ENCODE assay signal across 8 mouse cellular contexts in genomic region chr2:30695771-30696456, GRCm38 (mm10).
DNase-seq lines count a peak whose midpoint lies in the region; ATAC-seq lines count a peak whose summit lies in the region.

No protein-coding gene starts in this region.

- no peaks in the 10 kb centered on the region for H3K9me3 ChIP-seq in heart, embryonic 10.5 days
- no peaks in the 10 kb centered on the region for H3K9me3 ChIP-seq in forebrain, embryonic 11.5 days (ENCODE audit: control insufficient read depth, low read length)
- no peaks in the 10 kb centered on the region for H3K9me3 ChIP-seq in hindbrain, embryonic 16.5 days (ENCODE audit: control insufficient read depth, low read length)
- no peaks in the 10 kb centered on the region for H3K9me3 ChIP-seq in midbrain, embryonic 13.5 days

- no peak overlapping the region for H3K4me2 ChIP-seq in forebrain, embryonic 11.5 days (ENCODE audit: low read depth, low read length, severe bottlenecking)
- no peak overlapping the region for H3K4me2 ChIP-seq in hindbrain, embryonic 16.5 days (ENCODE audit: low read length)
- no peak overlapping the region for H3K4me2 ChIP-seq in midbrain, embryonic 13.5 days (replicated peaks)

- H3K4me3 ChIP-seq in heart, embryonic 10.5 days: no peak overlapping the region
- no peak overlapping the region for H3K4me3 ChIP-seq in forebrain, embryonic 11.5 days (ENCODE audit: low read depth, low read length)
- H3K4me3 ChIP-seq in hindbrain, embryonic 16.5 days (ENCODE audit: low read length): no peak overlapping the region
- H3K4me3 ChIP-seq in midbrain, embryonic 13.5 days (replicated peaks): no peak overlapping the region

- peaks cover 88% of the 10 kb centered on the region for H3K4me1 ChIP-seq in heart, embryonic 10.5 days
- H3K4me1 ChIP-seq in forebrain, embryonic 11.5 days (replicated peaks; ENCODE audit: control insufficient read depth, insufficient read depth, low read length): peaks cover 29% of the 10 kb centered on the region
- H3K4me1 ChIP-seq in hindbrain, embryonic 16.5 days (ENCODE audit: control insufficient read depth, insufficient read depth, low read depth, low read length): peaks cover 48% of the 10 kb centered on the region
- H3K4me1 ChIP-seq in midbrain, embryonic 13.5 days (replicated peaks): peaks cover 80% of the 10 kb centered on the region

- H3K9ac ChIP-seq in forebrain, embryonic 11.5 days (ENCODE audit: low read length): peak overlapping the region; percentile 29
- peak overlapping the region; percentile 1 for H3K9ac ChIP-seq in hindbrain, embryonic 16.5 days (ENCODE audit: low read depth, low read length)
- H3K9ac ChIP-seq in midbrain, embryonic 13.5 days (replicated peaks): no peak overlapping the region; the same call in 1 of the 2 replicates

- 19% methylated on average over 11 of the region's 11 CpGs for WGBS in heart, embryonic 10.5 days
- WGBS in forebrain, embryonic 11.5 days: 70% methylated on average over 11 of the region's 11 CpGs
- WGBS in hindbrain, embryonic 16.5 days: 51% methylated on average over 11 of the region's 11 CpGs
- 60% methylated on average over 11 of the region's 11 CpGs for WGBS in midbrain, embryonic 13.5 days

- peak overlapping the region; percentile 88 for H3K27ac ChIP-seq in heart, embryonic 10.5 days
- peak overlapping the region; percentile 59 for H3K27ac ChIP-seq in forebrain, embryonic 11.5 days (ENCODE audit: low read depth, low read length)
- peak overlapping the region; percentile 99 for H3K27ac ChIP-seq in hindbrain, embryonic 16.5 days (ENCODE audit: low read depth, low read length)
- peak overlapping the region; percentile 100 for H3K27ac ChIP-seq in midbrain, embryonic 13.5 days

- DNase-seq in heart, embryonic 10.5 days (ENCODE audit: low spot score): no peak
- DNase-seq in heart, postnatal 36 days: no peak
- DNase-seq in forebrain, embryonic 11.5 days (ENCODE audit: low spot score): no peak
- no peak for DNase-seq in left cerebral cortex, postnatal 25 days (ENCODE audit: low spot score in 2 of 2)
- no peak for DNase-seq in spleen, postnatal 36 days (ENCODE audit: low spot score in 2 of 2)

- ATAC-seq in forebrain, embryonic 11.5 days (replicated peaks; ENCODE audit: low FRiP score): no peak
- no peak for ATAC-seq in hindbrain, embryonic 16.5 days
- no peak for ATAC-seq in midbrain, embryonic 13.5 days
- no peak for ATAC-seq in CD4-positive, CD25-positive, alpha-beta regulatory T cell, adult 4 months

- no peaks in the 10 kb centered on the region for H3K36me3 ChIP-seq in heart, embryonic 10.5 days
- H3K36me3 ChIP-seq in forebrain, embryonic 11.5 days (ENCODE audit: control insufficient read depth, insufficient read depth, low read length): no peaks in the 10 kb centered on the region
- H3K36me3 ChIP-seq in hindbrain, embryonic 16.5 days (ENCODE audit: control insufficient read depth, insufficient read depth, low read length): no peaks in the 10 kb centered on the region
- H3K36me3 ChIP-seq in midbrain, embryonic 13.5 days: no peaks in the 10 kb centered on the region

- intact Hi-C loops in heart, postnatal 36 days (cut with DNase I): no loop called here
- intact Hi-C loops in left cerebral cortex, postnatal 25 days (cut with DNase I): no loop called here

- no peaks in the 10 kb centered on the region for H3K27me3 ChIP-seq in heart, embryonic 10.5 days (ENCODE audit: insufficient read depth, poor library complexity, severe bottlenecking)
- no peaks in the 10 kb centered on the region for H3K27me3 ChIP-seq in forebrain, embryonic 11.5 days (ENCODE audit: control insufficient read depth, insufficient read depth, low read length)
- H3K27me3 ChIP-seq in hindbrain, embryonic 16.5 days (replicated peaks; ENCODE audit: control insufficient read depth, insufficient read depth, low read length): no peaks in the 10 kb centered on the region
- no peaks in the 10 kb centered on the region for H3K27me3 ChIP-seq in midbrain, embryonic 13.5 days
